Mouse (Mus musculus) G1E (cell line): ENCODE measurements around the gene Homez.

Experiments
- CTCF ChIP-seq: IDR thresholded peaks from 2 replicates; pipeline ENCODE4 v1.5.1; 2012; ENCODE audit warnings: low read depth, low read length, inconsistent platforms, mixed read lengths
- GATA1 ChIP-seq: IDR thresholded peaks from 2 replicates; pipeline ENCODE4 v1.6.1; 2012; ENCODE audit warnings: borderline replicate concordance, low read length, inconsistent platforms, mixed read lengths
- GATA2 ChIP-seq: IDR thresholded peaks from 2 replicates; pipeline ENCODE4 v1.6.1; 2012; ENCODE audit warnings: low read depth, low read length, inconsistent platforms, borderline replicate concordance
- POLR2AphosphoS5 ChIP-seq: IDR thresholded peaks from 2 replicates; pipeline ENCODE4 v1.6.1; 2012; ENCODE audit warnings: low read depth, low read length, inconsistent platforms; ENCODE audit not compliant: insufficient replicate concordance
- TAL1 ChIP-seq: conservative IDR thresholded peaks from 2 replicates; pipeline ENCODE4 v1.6.1; 2012; ENCODE audit warnings: low read depth, low read length, inconsistent platforms, mixed read lengths

DNA sequence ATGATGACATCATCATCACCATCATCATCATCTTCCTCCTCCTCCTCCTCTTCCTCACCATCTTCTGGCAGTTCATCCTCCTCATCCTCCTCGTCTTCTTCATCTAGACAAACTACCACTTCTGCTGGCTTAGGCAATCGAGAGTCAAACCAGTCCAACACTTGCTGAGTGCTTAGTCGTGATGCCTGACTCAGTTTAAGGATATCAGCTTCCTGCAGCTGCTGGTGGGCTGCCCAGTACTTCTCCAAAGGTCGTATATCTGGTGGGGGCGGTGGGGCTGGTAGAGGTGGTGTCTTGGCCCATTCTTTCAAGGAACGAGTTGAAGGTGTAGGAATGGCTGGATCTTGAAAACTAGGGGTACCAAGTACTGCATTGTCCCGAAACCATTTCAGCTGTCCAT lies 14.1 kb downstream of the Homez start:
- TF ChIP-seq CTCF (no peak), TAL1 (no peak), GATA1 (no peak), POLR2AphosphoS5 (no peak), GATA2 (no peak)
